Mouse (Mus musculus) c-Kit-positive CD71-negative TER-119-negative erythroid progenitor cells, embryonic 14.5 days (primary cell): ENCODE measurements around the gene Prpf31.

Source experiments
- DNase-seq: peaks from one replicate; pipeline ENCODE4 v3.0.0-alpha.2; 2013; ENCODE audit warnings: low read depth

Gene Prpf31

DNA sequence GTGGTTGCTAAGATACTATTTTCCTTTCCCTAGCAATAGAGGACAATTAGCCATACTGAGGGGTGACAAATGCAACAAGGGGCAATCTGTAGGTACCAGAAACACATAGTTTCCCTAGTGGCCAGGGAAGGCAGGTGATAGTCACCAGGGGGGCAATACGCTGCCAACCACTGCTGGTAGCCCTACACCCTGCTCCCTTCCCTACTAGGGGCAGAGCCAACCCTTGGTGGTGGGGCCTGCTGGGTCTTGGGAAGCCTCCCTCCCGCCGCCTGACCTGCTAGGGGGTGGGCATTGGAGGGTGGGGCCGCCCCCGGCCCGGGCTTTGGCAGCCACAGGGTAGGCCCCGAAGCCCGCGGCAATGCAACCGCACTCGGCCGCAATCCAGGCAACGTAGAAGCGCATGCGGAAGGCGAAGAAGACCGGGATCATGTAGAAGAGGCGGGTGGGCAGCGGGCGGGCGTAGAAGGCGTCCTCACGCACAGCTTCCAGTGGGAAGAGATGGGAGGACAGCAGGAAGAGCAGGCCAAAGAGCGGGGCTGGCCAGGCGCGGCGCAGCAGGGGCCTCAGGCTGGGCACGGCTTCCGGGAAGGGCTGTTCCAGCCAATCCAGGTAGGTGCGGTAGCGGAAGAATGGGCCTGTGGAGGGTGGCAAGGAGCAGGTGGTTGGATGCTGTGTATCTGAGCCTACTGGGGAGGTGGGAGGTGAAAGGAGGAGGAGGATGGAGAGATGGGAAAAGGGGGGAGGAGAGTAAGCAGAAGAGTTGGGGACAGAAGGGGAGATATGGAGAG, 55.8 kb downstream of the Prpf31 start:
- DNase-seq, result no peak

- DNase-seq, result no peak
Observed at GRCm38 (mm10) chr7:3691919-3692318, 62.1 kb downstream of the Prpf31 start.
